Mouse (Mus musculus) intestine, embryonic 15.5 days (tissue): ENCODE measurements around the gene 4930438A08Rik. TPM values are rescaled to one million over a fixed set of nuclear protein-coding genes. Genes with fewer than 3 reads are reported as not detected.
"Not testable (repeated sequence)": the region's sequence is repeated elsewhere in the genome, so short reads cannot be mapped to it uniquely, and the experiment has no call there.

Source experiments
- ATAC-seq: fragments of 200-750 bp; cut with Nextera tagmentation; 2 replicates; pipeline ENCODE4 v1.8.0; 2017; ENCODE audit warnings: moderate TSS enrichment, moderate library complexity
- H3K27ac ChIP-seq: fragments of 300-500 bp; sonication (generic); 2 replicates; pipeline ENCODE4 v1.5.1; 2015; ENCODE audit warnings: mild to moderate bottlenecking, inconsistent platforms
- H3K27me3 ChIP-seq: fragments of 300-500 bp; sonication (generic); replicated peaks from 2 replicates; pipeline ENCODE4 v1.6.1; 2015; ENCODE audit warnings: inconsistent platforms
- H3K36me3 ChIP-seq: fragments of 300-500 bp; sonication (generic); 2 replicates; pipeline ENCODE4 v1.6.1; 2015; ENCODE audit warnings: inconsistent platforms
- H3K4me1 ChIP-seq: fragments of 300-500 bp; sonication (generic); replicated peaks from 2 replicates; pipeline ENCODE4 v1.6.1; 2015; ENCODE audit warnings: inconsistent platforms
- H3K4me2 ChIP-seq: fragments of 300-500 bp; sonication (generic); replicated peaks from 2 replicates; pipeline ENCODE4 v1.6.1; 2015; ENCODE audit warnings: mild to moderate bottlenecking, inconsistent platforms
- H3K4me3 ChIP-seq: fragments of 300-500 bp; sonication (generic); replicated peaks from 2 replicates; pipeline ENCODE4 v1.5.1; 2015; ENCODE audit warnings: inconsistent platforms
- H3K9ac ChIP-seq: fragments of 300-500 bp; sonication (generic); 2 replicates; pipeline ENCODE4 v1.6.1; 2015; ENCODE audit warnings: inconsistent platforms
- H3K9me3 ChIP-seq: fragments of 300-500 bp; sonication (generic); 2 replicates; pipeline ENCODE4 v1.6.1; 2016; ENCODE audit warnings: inconsistent platforms
- WGBS: fragments of 180-500 bp; shearing (Covaris S2); methylation state at CpG from one replicate; pipeline ENCODE4 v1.1.7; 2015; 5-methylcytosine and 5-hydroxymethylcytosine counted together
- polyA plus RNA-seq: library from polyadenylated mRNA; unstranded; fragments of >200 nt; fragmentation: Nextera tagmentation; extraction: Ambion mirVana; gene quantifications from 2 replicates; pipeline ENCODE4 v1.2.1, GENCODE M21; 2015

Gene 4930438A08Rik
- polyA plus RNA-seq, 1 experiment from 2014 or later = not detected

- Histone ChIP-seq H3K4me3 (no peak overlapping the region), H3K27me3 (no peaks in the 10 kb centered on the region), H3K27ac (no peak overlapping the region), H3K9ac (no peak overlapping the region), H3K4me1 (no peaks in the 10 kb centered on the region), H3K36me3 (no peaks in the 10 kb centered on the region), H3K4me2 (no peak overlapping the region), H3K9me3 (no peaks in the 10 kb centered on the region)
- no peak for ATAC-seq
- 83% methylated on average over 4 of the region's 4 CpGs for WGBS
Observed at GRCm38 (mm10) chr11:58290812-58291211, 16.2 kb downstream of the 4930438A08Rik start.

GRCm38 (mm10) chr11:58292791-58293190 lies 18.2 kb downstream of the 4930438A08Rik start:
- WGBS = 59% methylated on average over 4 of the region's 4 CpGs
- H3K4me2 ChIP-seq = no peak overlapping the region
- no peak for ATAC-seq

GRCm38 (mm10) chr11:58297396-58297795 lies 22.8 kb downstream of the 4930438A08Rik start:
- Histone ChIP-seq H3K4me1 (0 out of 2 replicates have a peak, but pooled peaks cover 2% of the 10 kb centered on the region), H3K36me3 (no peaks in the 10 kb centered on the region), H3K4me2 (no peak overlapping the region), H3K4me3 (no peak overlapping the region), H3K9me3 (no peaks in the 10 kb centered on the region), H3K9ac (no peak overlapping the region), H3K27ac (no peak overlapping the region), H3K27me3 (no peaks in the 10 kb centered on the region)
- WGBS = 82% methylated on average over 6 of the region's 6 CpGs
- no peak for ATAC-seq

More at GRCm38 (mm10) chr11:58292791-58293190, 18.2 kb downstream of the 4930438A08Rik start:
- H3K9me3 ChIP-seq = no peaks in the 10 kb centered on the region
- H3K4me3 ChIP-seq = no peak overlapping the region
- H3K27ac ChIP-seq = no peak overlapping the region
- H3K27me3 ChIP-seq = no peaks in the 10 kb centered on the region
- H3K4me1 ChIP-seq = no peaks in the 10 kb centered on the region
- no peak overlapping the region for H3K9ac ChIP-seq
- no peaks in the 10 kb centered on the region for H3K36me3 ChIP-seq

GRCm38 (mm10) chr11:58301057-58301456 lies 26.5 kb downstream of the 4930438A08Rik start:
- H3K9ac ChIP-seq = no peak overlapping the region
- H3K4me2 ChIP-seq = peak overlapping the region; percentile 62
- H3K36me3 ChIP-seq = no peaks in the 10 kb centered on the region
- no peaks in the 10 kb centered on the region for H3K9me3 ChIP-seq
- H3K27ac ChIP-seq = no peak overlapping the region
- WGBS = 12% methylated on average over 13 of the region's 13 CpGs
- H3K4me3 ChIP-seq = peak overlapping the region; percentile 27
- no peaks in the 10 kb centered on the region for H3K27me3 ChIP-seq
- ATAC-seq = no peak
- H3K4me1 ChIP-seq = peaks cover 7% of the 10 kb centered on the region; the same call in 1 of the 2 replicates

- no peaks in the 10 kb centered on the region for H3K36me3 ChIP-seq
- under 1% methylated on average over 36 of the region's 36 CpGs for WGBS
- H3K9me3 ChIP-seq = no peaks in the 10 kb centered on the region
- H3K4me2 ChIP-seq = peak overlapping the region; percentile 62
- H3K27ac ChIP-seq = peak overlapping the region; percentile 97
- ATAC-seq = peak; percentile 94
- H3K27me3 ChIP-seq = no peaks in the 10 kb centered on the region
- H3K4me1 ChIP-seq = peaks cover 13% of the 10 kb centered on the region; the same call in 1 of the 2 replicates
- peak overlapping the region; percentile 64 for H3K4me3 ChIP-seq
- peak overlapping the region; percentile 74 for H3K9ac ChIP-seq
Observed at GRCm38 (mm10) chr11:58301837-58302754, 27.5 kb downstream of the 4930438A08Rik start.

GRCm38 (mm10) chr11:58302774-58303445 lies 28.3 kb downstream of the 4930438A08Rik start:
- peak; percentile 66 for ATAC-seq
- H3K9ac ChIP-seq = peak overlapping the region; percentile 74
- H3K4me1 ChIP-seq = peaks cover 20% of the 10 kb centered on the region; the same call in 1 of the 2 replicates
- H3K9me3 ChIP-seq = no peaks in the 10 kb centered on the region
- H3K4me3 ChIP-seq = peak overlapping the region; percentile 64
- no peaks in the 10 kb centered on the region for H3K27me3 ChIP-seq
- H3K4me2 ChIP-seq = peak overlapping the region; percentile 62
- H3K27ac ChIP-seq = peak overlapping the region; percentile 97
- H3K36me3 ChIP-seq = no peaks in the 10 kb centered on the region
- WGBS = under 1% methylated on average over 26 of the region's 26 CpGs

- Histone ChIP-seq H3K4me3 (no peak overlapping the region), H3K9ac (no peak overlapping the region)
- 21% methylated on average over 7 of the region's 7 CpGs for WGBS
Observed at GRCm38 (mm10) chr11:58303594-58303993, 29.0 kb downstream of the 4930438A08Rik start.

GRCm38 (mm10) chr11:58305299-58305698 lies 30.7 kb downstream of the 4930438A08Rik start:
- ATAC-seq, H3K4me3 ChIP-seq, H3K27ac ChIP-seq, H3K9me3 ChIP-seq, H3K27me3 ChIP-seq, H3K36me3 ChIP-seq, H3K9ac ChIP-seq, H3K4me2 ChIP-seq: not testable (repeated sequence)
- H3K4me1 ChIP-seq = peaks cover 20% of the 10 kb centered on the region; the same call in 1 of the 2 replicates
- 92% methylated on average over 8 of the region's 8 CpGs for WGBS

More at GRCm38 (mm10) chr11:58303594-58303993, 29.0 kb downstream of the 4930438A08Rik start:
- peaks cover 20% of the 10 kb centered on the region; the same call in 1 of the 2 replicates for H3K4me1 ChIP-seq
- no peaks in the 10 kb centered on the region for H3K9me3 ChIP-seq
- peak overlapping the region; percentile 47 for H3K4me2 ChIP-seq
- no peak overlapping the region for H3K27ac ChIP-seq
- no peaks in the 10 kb centered on the region for H3K27me3 ChIP-seq
- ATAC-seq = no peak
- H3K36me3 ChIP-seq = no peaks in the 10 kb centered on the region

- no peaks in the 10 kb centered on the region for H3K9me3 ChIP-seq
- H3K4me2 ChIP-seq = peak within 1 kb of the TSS; percentile 90
- H3K4me1 ChIP-seq = peaks cover 17% of the 10 kb centered on the region; the same call in 1 of the 2 replicates
- 0% methylated on average over 34 of the region's 34 CpGs for WGBS
- peak within 1 kb of the TSS; percentile 52 for H3K4me3 ChIP-seq
- no peaks in the 10 kb centered on the region for H3K36me3 ChIP-seq
- H3K9ac ChIP-seq = peak within 1 kb of the TSS; percentile 61
- H3K27ac ChIP-seq = peak within 1 kb of the TSS; percentile 90
- H3K27me3 ChIP-seq = no peaks in the 10 kb centered on the region
- ATAC-seq = peak; percentile 75
Observed at GRCm38 (mm10) chr11:58306860-58307308, 32.3 kb downstream of the 4930438A08Rik start, which contains the start of gene Zfp692. Gene Zfp692, plus strand, starts transcription at chr11:58307069.

GRCm38 (mm10) chr11:58307411-58308080 lies 32.9 kb downstream of the 4930438A08Rik start:
- Histone ChIP-seq H3K9ac (peak overlapping the region; percentile 61), H3K36me3 (no peaks in the 10 kb centered on the region), H3K4me2 (peak overlapping the region; percentile 90), H3K4me3 (peak overlapping the region; percentile 52), H3K27me3 (no peaks in the 10 kb centered on the region), H3K4me1 (peaks cover 17% of the 10 kb centered on the region; the same call in 1 of the 2 replicates), H3K9me3 (no peaks in the 10 kb centered on the region), H3K27ac (peak overlapping the region; percentile 90)
- peak; percentile 88 for ATAC-seq
- WGBS = under 1% methylated on average over 42 of the region's 42 CpGs

GRCm38 (mm10) chr11:58308661-58309060 lies 34.1 kb downstream of the 4930438A08Rik start:
- Histone ChIP-seq H3K27ac (no peak overlapping the region), H3K4me2 (no peak overlapping the region), H3K9ac (no peak overlapping the region), H3K36me3 (no peaks in the 10 kb centered on the region), H3K4me1 (peaks cover 15% of the 10 kb centered on the region; the same call in 1 of the 2 replicates), H3K4me3 (no peak overlapping the region), H3K27me3 (no peaks in the 10 kb centered on the region), H3K9me3 (no peaks in the 10 kb centered on the region)
- ATAC-seq = no peak
- 89% methylated on average over 9 of the region's 9 CpGs for WGBS
